13 mouse cellular contexts compared by ENCODE assay signal in genomic region chr6:52428489-52429203, GRCm38 (mm10).
DNase-seq lines count a peak whose midpoint lies in the region; ATAC-seq and TF ChIP-seq lines count a peak whose summit lies in the region.
"Had no signal": no experiment of that assay in that cellular context is flagged by ENCODE, and none has a peak within 500 bp of the region (broad histone marks: within the 10 kb centered on the region; RNA-seq: fewer than 3 reads in every experiment).

No protein-coding gene starts in this region.

- no peak for ATAC-seq in heart, embryonic 13.5 days (ENCODE audit: extremely low read depth, insufficient number of reproducible peaks, low FRiP score, low TSS enrichment)
- no peak for ATAC-seq in hindbrain, embryonic 16.5 days
- no peak for ATAC-seq in cerebellum, adult (ENCODE audit: insufficient number of reproducible peaks, low FRiP score, low TSS enrichment)
- ATAC-seq: midbrain, embryonic 13.5 days had no signal

- H3K36me3 ChIP-seq in heart, embryonic 13.5 days: no peaks in the 10 kb centered on the region
- no peaks in the 10 kb centered on the region for H3K36me3 ChIP-seq in C2C12 (ENCODE audit: control insufficient read depth, insufficient read depth)
- H3K36me3 ChIP-seq in hindbrain, embryonic 16.5 days (ENCODE audit: control insufficient read depth, insufficient read depth, low read length): no peaks in the 10 kb centered on the region
- H3K36me3 ChIP-seq: hindbrain, embryonic 15.5 days; liver, embryonic 13.5 days; midbrain, embryonic 13.5 days; neural tube, embryonic 15.5 days had no signal

- no peaks in the 10 kb centered on the region for H3K79me2 ChIP-seq in C2C12 (ENCODE audit: control insufficient read depth, insufficient read depth)

- WGBS in heart, embryonic 13.5 days: 35% methylated on average over 11 of the region's 11 CpGs
- WGBS in hindbrain, embryonic 16.5 days: 80% methylated on average over 11 of the region's 11 CpGs

- H3K79me3 ChIP-seq in C2C12 (ENCODE audit: low read depth): no peaks in the 10 kb centered on the region

- peak overlapping the region; percentile 54; the same call in 1 of the 2 replicates for H3K27ac ChIP-seq in heart, embryonic 13.5 days (replicated peaks)
- no peak overlapping the region for H3K27ac ChIP-seq in hindbrain, embryonic 16.5 days (ENCODE audit: low read depth, low read length)
- H3K27ac ChIP-seq: hindbrain, embryonic 15.5 days; liver, embryonic 13.5 days; midbrain, embryonic 13.5 days; neural tube, embryonic 15.5 days had no signal

- peak overlapping the region; percentile 38 for H3K4me2 ChIP-seq in heart, embryonic 13.5 days
- no peak overlapping the region for H3K4me2 ChIP-seq in hindbrain, embryonic 16.5 days (ENCODE audit: low read length)
- H3K4me2 ChIP-seq: hindbrain, embryonic 15.5 days; liver, embryonic 13.5 days; midbrain, embryonic 13.5 days; neural tube, embryonic 15.5 days had no signal

- no peak overlapping the region for H3K9ac ChIP-seq in heart, embryonic 13.5 days
- H3K9ac ChIP-seq in hindbrain, embryonic 16.5 days (ENCODE audit: low read depth, low read length): no peak overlapping the region
- H3K9ac ChIP-seq: hindbrain, embryonic 15.5 days; liver, embryonic 13.5 days; midbrain, embryonic 13.5 days; neural tube, embryonic 15.5 days had no signal

- no peak overlapping the region for H3K4me3 ChIP-seq in heart, embryonic 13.5 days
- H3K4me3 ChIP-seq in C2C12 (ENCODE audit: insufficient read depth, poor library complexity, severe bottlenecking): no peak overlapping the region
- no peak overlapping the region for H3K4me3 ChIP-seq in hindbrain, embryonic 16.5 days (ENCODE audit: low read length)
- H3K4me3 ChIP-seq: hindbrain, embryonic 15.5 days; liver, embryonic 13.5 days; midbrain, embryonic 13.5 days; neural tube, embryonic 15.5 days had no signal

- peaks cover 17% of the 10 kb centered on the region for H3K4me1 ChIP-seq in heart, embryonic 13.5 days
- H3K4me1 ChIP-seq in hindbrain, embryonic 16.5 days (ENCODE audit: control insufficient read depth, insufficient read depth, low read depth, low read length): no peaks in the 10 kb centered on the region
- H3K4me1 ChIP-seq: hindbrain, embryonic 15.5 days; liver, embryonic 13.5 days; midbrain, embryonic 13.5 days; neural tube, embryonic 15.5 days had no signal

- H3ac ChIP-seq in C2C12 (ENCODE audit: control insufficient read depth, insufficient read length, low read depth): no peak overlapping the region

- DNase-seq in heart, postnatal 36 days: no peak
- peak; percentile 18 to 31 for DNase-seq in left cerebral cortex, postnatal 14 days (ENCODE audit: low spot score in 2 of 2)
- no peak for DNase-seq in left cerebral cortex, adult 11 months (ENCODE audit: low spot score)
- DNase-seq in lung, postnatal 10 days: peak; percentile 57
- DNase-seq: cerebellum, postnatal 36 days; liver, embryonic 13.5 days had no signal

- H3K27me3 ChIP-seq in heart, embryonic 13.5 days (replicated peaks): no peaks in the 10 kb centered on the region
- no peaks in the 10 kb centered on the region for H3K27me3 ChIP-seq in C2C12 (ENCODE audit: control insufficient read depth, insufficient read depth, insufficient read length)
- H3K27me3 ChIP-seq in hindbrain, embryonic 16.5 days (replicated peaks; ENCODE audit: control insufficient read depth, insufficient read depth, low read length): no peaks in the 10 kb centered on the region
- H3K27me3 ChIP-seq: hindbrain, embryonic 15.5 days; liver, embryonic 13.5 days; midbrain, embryonic 13.5 days; neural tube, embryonic 15.5 days had no signal

- TF ChIP-seq CTCF in C2C12 (IDR thresholded peaks at IDR 0.05; ENCODE audit: control insufficient read depth, insufficient read depth, insufficient read length): no peak

- no peaks in the 10 kb centered on the region; the same call in 1 of the 2 replicates for H3K9me3 ChIP-seq in heart, embryonic 13.5 days
- no peaks in the 10 kb centered on the region for H3K9me3 ChIP-seq in hindbrain, embryonic 16.5 days (ENCODE audit: control insufficient read depth, low read length)
- H3K9me3 ChIP-seq: hindbrain, embryonic 15.5 days; liver, embryonic 13.5 days; midbrain, embryonic 13.5 days; neural tube, embryonic 15.5 days had no signal

- intact Hi-C loops in heart, postnatal 36 days (cut with DNase I): no loop called here
- intact Hi-C loops in left cerebral cortex, postnatal 14 days (cut with DNase I): no loop called here

TF ChIP-seq in C2C12, 6 proteins besides CTCF, POLR2A, EP300 and RAD21:
- TF ChIP-seq USF1 (IDR thresholded peaks at IDR 0.05; ENCODE audit: low read depth) (no peak), MYOG (IDR thresholded peaks at IDR 0.05; ENCODE audit: control insufficient read depth, extremely low read depth, insufficient read length) (no peak), MAX (IDR thresholded peaks at IDR 0.05) (peak; percentile 25)

Comparison
In these comparisons a context has a peak if more than half of its experiments do, and no peak if none do; other contexts are left out.
1. DNase-seq: peak in left cerebral cortex, postnatal 14 days (2 of 2) and lung, postnatal 10 days (single experiment); none in heart, postnatal 36 days (0 of 2) and left cerebral cortex, adult 11 months (single experiment).